Mouse (Mus musculus): ENCODE data around the gene Asb14.

Gene Asb14

GRCm38 (mm10) chr14:26960518-26960917 is 66.2 kb downstream of the Asb14 start:
- DNase-seq (ENCODE audit: low spot score in 2 of 2): no peak
